Mouse (Mus musculus) neutrophil, adult 5-6 weeks (primary cell): ENCODE results near the gene Tmem205. TPM values are rescaled to one million over a fixed set of nuclear protein-coding genes. Genes with fewer than 3 reads are reported as not detected.

Source experiments
- ATAC-seq: fragments of 151-379, 151-347 bp; 2 replicates; pipeline ENCODE4 v1.8.0; 2017; ENCODE audit warnings: mild to moderate bottlenecking, moderate TSS enrichment; ENCODE audit not compliant: insufficient number of reproducible peaks, poor library complexity, low FRiP score, severe bottlenecking; ENCODE audit errors: extremely low read depth
- total RNA-seq: library from RNA; stranded (forward); fragments of 200-1000 nt; gene quantifications from 2 replicates; pipeline ENCODE4 v1.2.3, GENCODE M21; 2017

Gene Tmem205
- total RNA-seq, 1 experiment from 2014 or later: 1.6 TPM

DNA sequence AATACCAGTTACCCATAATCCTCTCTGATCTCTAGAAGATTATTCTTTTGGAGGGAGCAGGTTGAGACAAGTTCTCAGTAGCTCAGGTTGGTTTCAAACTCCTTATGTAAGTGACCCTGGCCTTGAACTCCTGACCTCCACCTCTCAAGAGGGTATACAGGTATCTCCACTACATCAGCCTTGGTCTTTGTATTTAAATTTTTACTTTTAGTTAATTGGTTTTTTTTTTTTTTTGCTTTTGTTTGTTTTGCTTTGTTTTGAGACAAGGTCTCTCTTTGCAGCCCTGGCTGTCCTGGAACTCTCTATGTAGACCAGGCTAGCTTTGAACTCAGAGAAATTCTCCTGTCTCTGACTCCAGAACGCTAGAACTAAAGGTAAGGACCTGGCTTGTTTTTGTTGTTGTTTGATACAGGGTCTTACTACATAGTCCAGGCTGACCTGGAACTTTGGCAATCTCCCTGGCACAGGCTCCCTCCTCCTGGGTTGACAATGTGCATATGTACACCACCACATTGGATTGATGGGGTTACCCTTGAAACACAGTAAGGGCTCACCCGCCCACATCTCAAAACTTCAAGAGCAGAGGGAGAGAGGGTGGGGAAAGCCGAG is 3.8 kb downstream of the Tmem205 start:
- no peak for ATAC-seq

DNA sequence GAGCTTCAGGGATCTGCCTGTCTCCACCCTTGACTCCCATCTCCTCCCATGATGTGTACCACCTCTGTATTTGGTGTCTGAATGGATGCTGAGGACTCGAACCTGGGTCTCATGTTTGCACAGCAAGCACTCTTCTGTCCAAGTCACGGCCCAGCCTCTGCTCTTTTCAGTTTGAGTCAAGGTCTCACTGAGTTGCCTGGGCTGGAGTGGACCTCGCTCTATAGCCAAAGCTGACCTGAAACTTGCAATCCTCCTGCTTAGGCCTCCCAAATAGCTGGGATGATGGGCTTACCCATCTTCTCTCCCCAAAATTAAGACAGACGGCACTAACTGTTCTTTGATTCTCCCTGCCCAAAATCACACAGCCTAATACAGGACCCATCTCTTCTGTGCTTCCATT is 4.3 kb downstream of the Tmem205 start:
- no peak for ATAC-seq

DNA sequence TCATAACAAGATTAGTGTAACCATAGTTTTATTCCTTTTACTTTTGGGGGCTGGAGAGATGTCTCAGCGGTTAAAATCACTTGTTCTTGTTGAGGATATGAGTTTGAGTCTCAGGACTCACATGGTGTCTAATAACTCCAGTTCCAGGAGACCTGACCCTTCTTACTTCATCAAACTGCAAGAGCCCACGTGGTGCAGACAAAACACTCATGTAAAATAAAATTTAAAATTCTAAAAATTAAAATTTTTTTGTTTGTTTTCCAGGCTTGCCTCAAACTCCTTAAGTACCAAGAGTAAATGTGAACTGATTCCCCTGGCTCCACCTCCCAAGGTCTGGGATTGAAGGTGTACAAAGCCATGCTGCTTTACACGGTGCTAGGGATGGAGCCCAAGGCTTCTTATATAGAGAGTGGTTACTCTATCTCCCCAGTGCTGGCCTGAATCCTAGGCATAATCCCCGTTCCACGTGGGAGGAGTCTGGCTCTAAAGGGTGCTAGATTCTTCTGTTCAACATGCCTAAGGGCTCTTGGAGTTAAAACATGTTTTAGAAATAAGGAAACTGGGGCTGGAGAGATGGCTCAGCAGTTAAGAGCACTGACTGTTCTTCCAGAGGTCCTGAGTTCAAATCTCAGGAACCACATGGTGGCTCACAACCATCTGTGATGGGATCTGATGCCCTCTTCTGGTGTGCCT is 8.5 kb downstream of the Tmem205 start:
- ATAC-seq: no peak

DNA sequence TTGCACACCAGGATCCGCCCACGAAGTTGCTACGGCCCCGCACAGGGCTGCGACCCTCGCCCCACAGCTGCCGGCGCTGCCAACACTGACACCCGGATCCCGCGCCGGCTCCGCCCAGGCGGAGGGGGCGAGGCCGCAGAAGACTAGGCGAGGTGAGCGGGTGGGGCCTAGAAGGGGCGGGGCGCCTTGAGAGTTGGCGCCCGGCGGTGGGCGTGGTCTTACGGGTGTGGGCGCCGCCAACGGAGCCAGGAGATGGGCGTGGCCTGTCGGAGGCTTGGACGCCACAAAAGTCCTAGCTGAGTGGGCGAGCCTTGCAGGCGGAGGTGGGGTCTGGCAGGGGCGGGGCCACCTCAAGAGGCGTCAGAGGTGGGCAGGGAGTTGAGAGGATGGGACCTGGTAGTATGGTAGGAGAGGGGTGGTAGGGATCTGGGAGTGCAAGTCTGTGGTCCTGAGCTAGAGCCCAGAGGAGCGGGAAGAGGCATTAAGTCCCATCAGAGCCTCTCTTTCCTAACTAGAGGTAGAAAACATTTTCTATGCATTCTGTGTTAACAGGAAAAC is 9.2 kb downstream of the Tmem205 start, which contains the start of gene Rab3d:
Gene Rab3d (minus strand): TSS at position 158 of the 558 bp plus-strand sequence.
- ATAC-seq: peak; percentile 86

DNA sequence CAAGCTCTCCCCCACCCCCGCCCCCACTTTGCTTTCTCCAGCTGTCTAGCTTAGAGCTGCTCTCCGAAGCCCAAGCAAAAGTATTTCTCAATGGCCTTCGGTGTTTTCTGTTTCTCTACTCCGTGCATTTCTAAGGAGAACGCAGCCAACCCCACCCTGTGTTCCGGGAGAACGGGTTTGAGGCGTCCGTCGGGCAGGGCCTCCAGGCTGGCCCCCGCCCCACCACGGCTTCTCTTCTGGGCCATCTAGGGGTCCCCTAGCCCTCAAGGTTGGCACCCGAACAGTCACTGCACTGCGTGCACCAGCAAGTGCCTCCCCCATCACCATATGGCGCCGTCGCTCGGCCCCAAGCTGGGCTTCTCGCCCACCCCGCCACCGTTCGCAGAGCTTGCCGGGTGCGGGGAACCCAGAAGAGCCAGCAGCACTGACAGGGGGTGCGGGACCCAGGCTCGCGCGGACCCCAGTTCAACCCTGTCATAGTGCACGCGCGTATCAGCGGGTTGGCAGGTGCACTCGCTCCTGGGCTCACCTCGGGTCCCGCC is 9.8 kb downstream of the Tmem205 start:
- 0 out of 2 replicates have a peak, but pooled peaks have one; percentile 2 for ATAC-seq

DNA sequence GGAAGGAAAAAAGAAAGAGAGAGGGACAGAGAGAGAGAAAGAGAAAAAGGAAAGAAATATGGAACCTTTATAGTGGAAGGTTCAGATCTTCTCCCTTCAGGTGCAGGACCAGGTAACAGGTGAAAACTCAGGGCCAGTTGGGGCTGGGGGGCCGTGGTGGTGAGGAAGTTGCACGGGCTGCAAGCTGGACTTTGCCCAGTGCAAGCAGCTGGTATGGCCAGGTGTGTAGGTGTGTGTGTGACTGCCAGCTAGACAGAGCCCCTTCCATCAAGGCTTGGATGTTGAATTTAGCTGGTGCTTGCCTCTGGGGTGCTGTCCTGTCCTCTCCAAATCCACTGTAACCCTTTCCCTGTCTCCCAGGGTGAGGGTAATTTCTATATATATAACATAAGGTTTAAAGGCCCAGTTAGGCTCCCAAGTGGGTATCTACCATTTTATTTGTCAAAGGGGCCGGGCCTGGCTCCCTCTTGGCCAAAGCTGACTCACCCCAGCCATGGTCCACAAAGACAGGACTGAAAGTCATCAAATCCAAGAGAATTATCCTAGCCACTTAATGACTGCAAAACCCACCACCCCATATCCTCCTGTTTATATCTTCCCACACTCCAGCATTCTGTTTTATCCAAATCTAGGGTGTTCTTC is 10.4 kb downstream of the Tmem205 start:
- ATAC-seq: no peak

DNA sequence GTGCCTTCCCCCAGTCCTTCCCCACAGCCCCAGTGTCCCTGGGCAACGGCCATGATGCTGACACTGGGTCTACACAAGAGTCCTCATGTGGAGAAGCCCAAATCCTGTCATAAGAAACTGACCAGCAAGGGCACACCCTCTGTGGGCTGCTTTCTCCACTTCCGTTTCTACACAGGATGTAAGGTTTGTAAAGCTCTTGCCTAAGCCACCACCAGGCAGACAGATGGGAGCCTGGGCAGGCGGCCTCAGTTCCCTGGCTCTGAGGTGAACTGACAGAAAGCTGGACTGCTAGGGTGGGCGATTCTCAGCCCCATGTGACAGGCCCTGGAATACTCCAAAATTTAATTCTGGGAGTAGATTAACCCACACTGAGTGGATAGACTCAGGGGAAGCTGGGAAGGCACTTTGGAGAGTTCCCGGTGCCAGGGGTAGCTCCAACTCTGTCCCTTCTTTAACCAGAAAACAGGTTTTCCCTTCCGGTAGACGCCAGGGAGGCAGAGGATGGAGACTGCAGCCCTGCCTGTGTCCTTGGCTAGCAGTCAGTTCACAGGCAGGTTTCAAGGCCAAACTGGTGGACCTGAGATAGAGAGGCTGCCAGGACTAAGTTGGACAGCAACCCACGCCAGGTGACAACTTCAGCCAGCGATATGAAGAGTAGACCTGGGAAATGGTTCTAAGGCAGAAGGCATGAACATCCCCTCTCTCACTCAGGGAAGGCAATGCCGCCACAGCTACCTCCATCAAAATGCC is 17.7 kb downstream of the Tmem205 start:
- ATAC-seq: peak; percentile 62

DNA sequence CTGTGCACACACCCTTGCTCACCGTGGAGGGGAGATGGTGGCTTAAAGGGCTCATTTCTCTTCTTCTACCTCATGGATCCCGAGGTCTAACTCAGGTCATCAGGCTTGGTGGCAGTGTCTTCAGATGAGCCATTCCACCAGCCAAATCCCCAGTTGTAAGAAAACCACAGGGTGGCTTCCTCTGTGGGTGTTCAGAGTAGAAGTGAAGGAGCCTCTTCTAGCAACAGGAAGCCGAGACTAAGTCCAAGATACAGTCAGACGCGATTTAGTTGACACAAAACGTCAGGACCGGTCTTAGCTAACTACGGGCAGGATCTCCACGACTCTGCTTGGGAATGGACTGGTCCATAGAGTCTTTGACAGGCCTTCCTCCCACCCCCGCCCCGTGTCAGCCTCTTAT is 19.1 kb downstream of the Tmem205 start:
- ATAC-seq: no peak

DNA sequence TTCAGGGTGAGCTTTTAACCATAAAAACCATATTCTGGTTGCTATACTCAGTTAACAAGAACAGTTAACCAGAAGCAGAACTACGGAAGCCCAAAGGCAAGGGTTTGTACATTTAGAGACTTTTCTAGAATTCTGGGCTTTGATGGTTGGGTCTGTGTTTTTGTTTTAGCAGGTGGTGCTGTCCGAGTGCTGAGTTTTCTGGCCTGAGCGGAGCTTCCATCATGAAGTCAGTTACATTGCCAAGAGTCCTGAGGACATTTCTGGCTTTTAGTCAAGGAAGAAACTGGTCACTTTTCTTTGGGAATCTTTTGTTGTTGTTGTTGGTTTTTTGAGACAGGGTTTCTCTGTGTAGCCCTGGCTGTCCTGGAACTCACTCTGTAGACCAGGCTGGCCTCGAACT is 23.3 kb downstream of the Tmem205 start:
- no peak for ATAC-seq

DNA sequence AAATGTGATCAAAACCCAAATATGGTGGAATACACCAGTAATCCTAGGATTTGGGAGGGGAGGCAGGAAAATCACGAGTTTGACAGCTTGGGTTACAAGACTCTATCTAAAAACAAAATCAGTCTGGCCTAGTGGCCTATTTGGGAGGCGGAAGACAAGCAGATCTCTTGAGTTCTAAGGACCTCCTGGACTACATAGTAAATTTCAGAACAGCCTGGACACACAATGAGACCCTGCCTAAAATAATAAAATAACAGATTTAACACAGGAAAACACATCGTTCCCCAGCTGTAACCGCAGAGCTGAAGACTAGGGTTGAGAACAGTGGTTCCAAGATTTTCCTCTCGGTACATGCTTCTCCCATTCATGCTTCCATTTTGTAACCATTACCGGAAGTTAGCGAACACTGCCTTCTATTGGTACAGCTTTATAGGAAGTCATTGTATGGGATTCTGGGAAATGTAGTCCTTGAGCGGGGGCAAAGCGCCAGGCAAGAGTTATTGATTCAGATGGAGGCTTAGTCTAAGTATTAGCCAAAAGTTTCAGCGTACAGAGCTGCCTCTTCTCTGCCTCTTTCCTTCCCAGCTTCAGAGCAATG is 26.0 kb downstream of the Tmem205 start:
- peak; percentile 79 for ATAC-seq

DNA sequence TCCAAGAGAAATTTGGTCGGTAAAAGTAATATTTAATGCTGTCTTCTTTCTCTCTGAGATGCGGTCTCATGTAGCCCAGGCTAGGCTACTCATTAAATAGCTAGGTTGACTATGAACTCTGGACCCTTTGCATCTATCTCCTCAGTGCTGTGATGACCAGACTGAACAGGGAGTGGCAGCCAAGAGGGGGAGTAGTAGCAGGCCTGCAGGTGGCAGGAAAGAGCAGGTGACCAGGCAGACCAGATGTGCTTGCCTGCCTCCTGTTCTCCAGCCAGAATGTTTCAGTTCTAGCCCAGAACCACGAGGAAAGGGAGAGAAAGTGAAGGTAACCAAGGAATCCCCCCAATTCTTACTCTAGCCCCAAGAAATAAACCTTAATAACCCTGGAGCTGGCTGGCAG is 38.1 kb downstream of the Tmem205 start:
- no peak for ATAC-seq

DNA sequence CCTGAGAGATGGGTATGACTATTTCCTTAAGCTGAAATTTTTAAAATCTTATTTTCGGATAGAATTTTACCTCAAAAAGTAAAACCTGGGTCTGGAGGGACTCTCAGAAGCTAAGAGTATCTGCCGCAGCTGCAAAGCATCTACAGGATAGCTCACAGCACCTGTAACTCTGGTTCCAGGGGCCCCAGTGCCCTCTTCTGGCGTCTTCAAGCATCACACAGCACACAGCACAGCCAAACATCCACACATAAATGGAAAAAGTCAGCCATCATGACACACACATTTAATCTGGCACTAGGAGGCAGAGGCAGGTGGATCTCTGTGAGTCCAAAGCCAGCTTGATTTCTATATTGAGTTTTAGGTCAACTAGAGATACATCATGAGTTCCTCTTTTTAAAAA is 50.8 kb downstream of the Tmem205 start:
- no peak for ATAC-seq

DNA sequence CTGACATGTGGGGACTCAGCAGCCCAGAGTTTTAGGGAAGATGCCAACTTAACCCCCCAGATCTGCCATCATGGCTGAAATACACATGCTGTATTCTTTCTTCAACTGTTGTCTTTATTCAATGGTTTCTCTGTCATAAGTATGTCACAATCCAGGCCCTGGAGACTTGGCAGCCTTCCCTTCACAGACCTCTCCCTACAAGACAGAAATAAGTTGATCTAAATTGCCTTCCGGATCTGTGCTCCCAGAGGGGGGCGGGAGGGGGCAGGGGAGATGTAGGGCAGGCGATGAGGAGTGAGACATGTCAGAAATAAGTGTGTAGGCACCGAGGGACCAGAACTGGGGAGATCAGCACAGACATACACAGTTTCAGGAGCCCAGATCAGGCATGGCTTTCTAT is 55.2 kb downstream of the Tmem205 start:
- no peak for ATAC-seq

Other genes with a start within 250 kb of the Tmem205 start
- 8.6 and 10.0 TPM in 2 replicates for gene Ldlr, start 204.1 kb downstream of the Tmem205 start, total RNA-seq
- 2.7 and 5.2 TPM in 2 replicates for gene Spc24, start 167.3 kb downstream of the Tmem205 start, total RNA-seq
- 0.23 TPM in 1 of 2 replicates, not detected in the other for gene Kank2, start 128.8 kb downstream of the Tmem205 start, total RNA-seq
- gene Angptl8, start 92.0 kb downstream of the Tmem205 start, total RNA-seq: not detected in 2 replicates
- gene Dock6, start 74.9 kb downstream of the Tmem205 start, total RNA-seq: 1.2 and 3.3 TPM in 2 replicates
- gene Rab3d, start 9.4 kb downstream of the Tmem205 start, total RNA-seq: 17.1 and 20.0 TPM in 2 replicates
- gene Ccdc159, start 85 bp downstream of the Tmem205 start, total RNA-seq: not detected in 2 replicates
- gene Plppr2, start 9.5 kb upstream of the Tmem205 start, total RNA-seq: 0.25 TPM in 1 of 2 replicates, not detected in the other
- gene Swsap1, start 28.2 kb upstream of the Tmem205 start, total RNA-seq: 3.1 and 3.7 TPM in 2 replicates
- gene Epor, start 36.0 kb upstream of the Tmem205 start, total RNA-seq: not detected in 2 replicates
- not detected in 2 replicates for gene Rgl3, start 61.9 kb upstream of the Tmem205 start, total RNA-seq
- gene Ccdc151, start 75.1 kb upstream of the Tmem205 start, total RNA-seq: 0.49 TPM in 1 of 2 replicates, not detected in the other
- gene Prkcsh, start 75.2 kb upstream of the Tmem205 start, total RNA-seq: 37.1 and 40.3 TPM in 2 replicates
- not detected in 2 replicates for gene Elavl3, start 124.5 kb upstream of the Tmem205 start, total RNA-seq
- not detected in 2 replicates for gene Gm49318, start 143.7 kb upstream of the Tmem205 start, total RNA-seq
- gene Zfp653, start 143.8 kb upstream of the Tmem205 start, total RNA-seq: 13.5 and 18.5 TPM in 2 replicates
- gene Ecsit, start 157.9 kb upstream of the Tmem205 start, total RNA-seq: 10.1 and 14.0 TPM in 2 replicates
- gene Cnn1, start 171.7 kb upstream of the Tmem205 start, total RNA-seq: not detected in 2 replicates
- 27.4 and 27.9 TPM in 2 replicates for gene Elof1, start 189.6 kb upstream of the Tmem205 start, total RNA-seq
- gene Acp5, start 208.2 kb upstream of the Tmem205 start, total RNA-seq: 70.6 and 71.3 TPM in 2 replicates
- 13.0 and 16.6 TPM in 2 replicates for gene Pigyl, start 229.3 kb upstream of the Tmem205 start, total RNA-seq